Mouse (Mus musculus): ENCODE data around the gene Spsb2.

- TF ChIP-seq CTCF (IDR thresholded peaks at IDR 0.05; ENCODE audit: low read depth, low read length) (no peak), TAL1 (conservative IDR thresholded peaks at IDR 0.05; ENCODE audit: low read depth, low read length) (no peak), POLR2AphosphoS5 (IDR thresholded peaks at IDR 0.05; ENCODE audit: insufficient replicate concordance, low read depth, low read length) (no peak), GATA2 (IDR thresholded peaks at IDR 0.05; ENCODE audit: borderline replicate concordance, low read depth, low read length) (no peak), GATA1 (IDR thresholded peaks at IDR 0.05; ENCODE audit: borderline replicate concordance, low read length) (no peak)
These were observed 6.7 kb downstream of the Spsb2 start for GRCm38 (mm10) chr6:124814858-124815774.
